Mouse (Mus musculus) kidney, postnatal 36 days (tissue): Measurements from ENCODE around the gene Olfr1474.
"Not testable (repeated sequence)": the region's sequence is repeated elsewhere in the genome, so short reads cannot be mapped to it uniquely, and the experiment has no call there.

Experiments
- DNase-seq, 2 experiments: peaks; one replicate each; pipeline ENCODE4 v3.0.0; 2021 to 2022; ENCODE audit warnings: mixed read lengths in 2 of 2

The Olfr1474 gene

GRCm38 (mm10) chr19:13469265-13469664 lies at the start of gene Olfr1474:
Olfr1474 (plus strand) TSS chr19:13469565.
- DNase-seq, result not testable (repeated sequence)

DNA sequence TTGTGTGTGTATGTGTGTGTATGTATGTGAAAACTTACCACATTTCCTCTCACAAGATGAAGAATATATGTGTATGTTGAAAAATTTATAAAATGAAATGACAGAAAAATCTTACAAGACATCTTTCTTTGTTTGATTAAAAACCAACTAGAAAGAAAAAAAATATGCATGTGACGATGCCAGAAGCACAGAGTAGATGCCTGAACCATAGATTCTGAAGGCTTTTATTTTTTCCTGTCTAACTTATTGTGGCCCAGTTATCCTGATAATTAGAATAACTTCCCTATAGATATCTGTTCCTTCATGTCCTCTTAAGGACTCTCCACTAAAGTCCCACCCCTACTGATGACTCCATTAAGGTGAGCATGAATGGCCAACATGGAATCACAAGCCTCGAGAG lies 26.3 kb upstream of the Olfr1474 start, which contains the start of gene Olfr1471:
Gene Olfr1471, plus strand, starts transcription at position 301 of the 400 bp plus-strand sequence.
- DNase-seq, result not testable (repeated sequence)

DNA sequence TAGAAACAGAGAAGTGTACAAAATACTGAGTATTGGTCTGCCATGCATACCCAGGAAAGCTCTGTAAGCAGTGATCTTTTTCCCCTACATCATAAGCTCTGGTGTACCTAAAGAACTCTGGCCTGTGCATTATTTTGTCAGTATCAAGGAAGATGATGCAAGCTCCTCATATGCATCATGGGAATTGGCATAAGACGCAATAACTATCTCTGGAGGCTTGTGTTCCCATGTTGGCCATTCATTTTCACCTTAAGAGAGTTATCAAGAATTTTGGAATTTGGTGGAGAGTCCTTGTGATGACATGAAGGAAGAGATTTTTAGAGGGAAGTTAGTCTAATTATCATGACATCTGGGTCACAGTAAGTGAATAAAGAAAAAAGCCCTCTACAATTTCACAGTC lies 13.4 kb upstream of the Olfr1474 start, which contains the start of gene Olfr1472:
Gene Olfr1472, minus strand, starts transcription at position 101 of the 400 bp plus-strand sequence.
- no peak for DNase-seq

DNA sequence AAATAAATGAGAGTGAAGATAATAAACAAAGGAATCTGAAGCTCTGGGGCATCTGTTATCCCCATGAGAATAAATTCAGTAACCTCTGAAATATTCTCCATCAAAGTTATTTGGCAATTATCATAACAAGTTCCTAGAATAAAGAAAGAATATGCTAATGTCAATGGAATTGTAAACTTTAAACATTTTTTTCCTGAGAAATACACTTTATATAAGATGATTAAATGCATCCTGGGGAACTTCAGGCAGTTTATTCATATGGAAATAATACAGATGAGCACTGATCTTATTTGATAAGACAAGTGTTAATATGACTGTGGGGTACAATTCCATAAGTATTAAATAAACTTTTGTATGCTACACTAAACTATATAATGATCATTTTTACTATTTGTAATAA lies 10.7 kb downstream of the Olfr1474 start, which contains the start of gene Olfr1475:
Gene Olfr1475, minus strand, starts transcription at position 101 of the 400 bp plus-strand sequence.
- no peak for DNase-seq

- no peak for DNase-seq
These were observed 30.9 kb downstream of the Olfr1474 start, which contains the start of gene Olfr1477 for GRCm38 (mm10) chr19:13500246-13500645. Olfr1477 (plus strand) TSS chr19:13500546.
